Mouse (Mus musculus) forebrain, embryonic 14.5 days (tissue): Measurements from ENCODE around the gene Ipmk. TPM values are rescaled to one million over a fixed set of nuclear protein-coding genes. Genes with fewer than 3 reads are reported as not detected.

Experiments used
- ATAC-seq: fragments of 200-750 bp; cut with Nextera tagmentation; 2 replicates; pipeline ENCODE4 v1.8.0; 2017; ENCODE audit warnings: mild to moderate bottlenecking, moderate library complexity
- DNase-seq: peaks from one replicate; pipeline ENCODE4 v3.0.0-alpha.2; 2015; ENCODE audit warnings: low spot score
- H3K27ac ChIP-seq: fragments of 300-500 bp; sonication (generic); 2 replicates; pipeline ENCODE4 v1.5.1; 2014; ENCODE audit warnings: low read depth, mild to moderate bottlenecking, control low read depth, low read length, moderate library complexity
- H3K27me3 ChIP-seq: fragments of 300-500 bp; sonication (generic); replicated peaks from 2 replicates; pipeline ENCODE4 v1.6.1; 2014; ENCODE audit warnings: low read length, control low read depth, mixed read lengths; ENCODE audit not compliant: control insufficient read depth, insufficient read depth
- H3K36me3 ChIP-seq: fragments of 300-500 bp; sonication (generic); 2 replicates; pipeline ENCODE4 v1.6.1; 2014; ENCODE audit warnings: low read length, control low read depth; ENCODE audit not compliant: control insufficient read depth, insufficient read depth
- H3K4me1 ChIP-seq: fragments of 300-500 bp; sonication (generic); 2 replicates; pipeline ENCODE4 v1.6.1; 2014; ENCODE audit warnings: antibody characterized with exemption, low read length, control low read depth; ENCODE audit not compliant: control insufficient read depth, insufficient read depth
- H3K4me2 ChIP-seq: fragments of 300-500 bp; sonication (generic); 2 replicates; pipeline ENCODE4 v1.6.1; 2014; ENCODE audit warnings: mild to moderate bottlenecking, control low read depth, low read length
- H3K4me3 ChIP-seq: fragments of 300-500 bp; sonication (generic); 2 replicates; pipeline ENCODE4 v1.5.1; 2014; ENCODE audit warnings: low read depth, low read length, control low read depth
- H3K9ac ChIP-seq: fragments of 300-500 bp; sonication (generic); 2 replicates; pipeline ENCODE4 v1.6.1; 2014; ENCODE audit warnings: mild to moderate bottlenecking, low read length, control low read depth, moderate library complexity
- H3K9me3 ChIP-seq: fragments of 300-500 bp; sonication (generic); replicated peaks from 2 replicates; pipeline ENCODE4 v1.6.1; 2016; ENCODE audit warnings: low read length, control low read depth, mixed read lengths; ENCODE audit not compliant: control insufficient read depth
- WGBS: fragments of 180-500 bp; shearing (Covaris S2); extraction: QIAGEN DNeasy Blood & Tissue Kit; methylation state at CpG from one replicate; pipeline ENCODE4 v1.1.7; 2014; 5-methylcytosine and 5-hydroxymethylcytosine counted together
- polyA plus RNA-seq: library from polyadenylated mRNA; unstranded; fragments of >200 nt; fragmentation: Nextera tagmentation; extraction: Ambion mirVana; gene quantifications from 2 replicates; pipeline ENCODE4 v1.2.1, GENCODE M21; 2014

The Ipmk gene
- polyA plus RNA-seq, 1 experiment from 2014 or later = 16.2 TPM

GRCm38 (mm10) chr10:71351301-71351700, 3.7 kb downstream of the Ipmk start:
- no peak overlapping the region for H3K27ac ChIP-seq
- no peaks in the 10 kb centered on the region for H3K27me3 ChIP-seq
- ATAC-seq (no peak), DNase-seq (no peak)
- H3K36me3 ChIP-seq = no peaks in the 10 kb centered on the region
- H3K4me3 ChIP-seq = no peak overlapping the region
- H3K4me2 ChIP-seq = no peak overlapping the region
- 92% methylated on average over 7 of the region's 7 CpGs for WGBS
- no peaks in the 10 kb centered on the region for H3K9me3 ChIP-seq
- no peak overlapping the region for H3K9ac ChIP-seq
- peaks cover 6% of the 10 kb centered on the region for H3K4me1 ChIP-seq

GRCm38 (mm10) chr10:71353850-71354249, 6.3 kb downstream of the Ipmk start:
- WGBS = 85% methylated on average over 9 of the region's 9 CpGs
- Histone ChIP-seq H3K4me1 (peaks cover 5% of the 10 kb centered on the region), H3K27me3 (no peaks in the 10 kb centered on the region), H3K27ac (no peak overlapping the region), H3K9me3 (no peaks in the 10 kb centered on the region), H3K36me3 (no peaks in the 10 kb centered on the region), H3K4me2 (no peak overlapping the region), H3K9ac (no peak overlapping the region), H3K4me3 (no peak overlapping the region)
- DNase-seq (no peak), ATAC-seq (no peak)

- WGBS = 87% methylated on average over 12 of the region's 12 CpGs
- ATAC-seq (no peak), DNase-seq (no peak)
- no peak overlapping the region for H3K4me3 ChIP-seq
- H3K36me3 ChIP-seq = no peaks in the 10 kb centered on the region
- H3K4me2 ChIP-seq = no peak overlapping the region
- no peak overlapping the region for H3K27ac ChIP-seq
- no peaks in the 10 kb centered on the region for H3K4me1 ChIP-seq
- no peaks in the 10 kb centered on the region for H3K9me3 ChIP-seq
- H3K27me3 ChIP-seq = no peaks in the 10 kb centered on the region
- no peak overlapping the region for H3K9ac ChIP-seq
These were observed 7.4 kb downstream of the Ipmk start for GRCm38 (mm10) chr10:71354947-71355346.

DNA sequence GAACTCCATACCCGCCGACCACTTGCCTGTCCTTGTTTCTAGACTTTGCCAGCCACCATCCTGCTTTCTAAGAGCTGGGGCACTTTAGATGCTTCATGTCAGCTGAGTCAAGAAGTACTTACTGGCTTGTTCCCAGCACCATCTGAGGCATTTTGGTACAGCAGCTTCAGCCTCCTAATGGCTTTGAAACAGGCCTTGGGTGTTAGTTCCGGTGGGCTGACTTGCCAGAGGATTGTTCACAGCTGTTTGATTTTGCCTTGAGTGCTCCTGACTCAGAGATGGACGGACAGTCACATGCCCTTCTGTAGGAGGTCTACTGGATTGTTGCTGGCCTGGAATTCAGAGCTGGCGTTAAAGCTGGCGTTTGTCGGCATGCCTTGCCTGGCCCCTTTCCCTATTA, 13.5 kb downstream of the Ipmk start:
- DNase-seq (no peak), ATAC-seq (no peak)
- Histone ChIP-seq H3K4me1 (no peaks in the 10 kb centered on the region; the same call in 1 of the 2 replicates), H3K27ac (no peak overlapping the region), H3K9me3 (no peaks in the 10 kb centered on the region), H3K27me3 (no peaks in the 10 kb centered on the region), H3K9ac (no peak overlapping the region), H3K4me2 (no peak overlapping the region), H3K36me3 (peaks cover 9% of the 10 kb centered on the region; the same call in 1 of the 2 replicates), H3K4me3 (no peak overlapping the region)
- 77% methylated on average over 7 of the region's 7 CpGs for WGBS

- 19% methylated on average over 18 of the region's 18 CpGs for WGBS
- peak; percentile 5 for DNase-seq
- Histone ChIP-seq H3K27me3 (no peaks in the 10 kb centered on the region), H3K9me3 (no peaks in the 10 kb centered on the region), H3K4me3 (no peak overlapping the region), H3K9ac (peak overlapping the region; percentile 4; the same call in 1 of the 2 replicates), H3K27ac (no peak overlapping the region), H3K36me3 (peaks cover 16% of the 10 kb centered on the region), H3K4me1 (no peaks in the 10 kb centered on the region; the same call in 1 of the 2 replicates), H3K4me2 (peak overlapping the region; percentile 34)
- no peak; the same call in 1 of the 2 replicates for ATAC-seq
These were observed 14.4 kb downstream of the Ipmk start for GRCm38 (mm10) chr10:71361836-71362562.

- no peak overlapping the region for H3K4me2 ChIP-seq
- DNase-seq (no peak), ATAC-seq (no peak)
- 83% methylated on average over 8 of the region's 8 CpGs for WGBS
- H3K9ac ChIP-seq = no peak overlapping the region
- H3K27me3 ChIP-seq = no peaks in the 10 kb centered on the region
- H3K27ac ChIP-seq = no peak overlapping the region
- no peak overlapping the region for H3K4me3 ChIP-seq
- H3K9me3 ChIP-seq = no peaks in the 10 kb centered on the region
- no peaks in the 10 kb centered on the region; the same call in 1 of the 2 replicates for H3K4me1 ChIP-seq
- peaks cover 20% of the 10 kb centered on the region for H3K36me3 ChIP-seq
These were observed 15.9 kb downstream of the Ipmk start for GRCm38 (mm10) chr10:71363440-71363839.

- no peaks in the 10 kb centered on the region for H3K9me3 ChIP-seq
- H3K27me3 ChIP-seq = no peaks in the 10 kb centered on the region
- no peaks in the 10 kb centered on the region; the same call in 1 of the 2 replicates for H3K4me1 ChIP-seq
- H3K4me2 ChIP-seq = no peak overlapping the region
- ATAC-seq = no peak
- H3K27ac ChIP-seq = no peak overlapping the region
- no peak overlapping the region for H3K4me3 ChIP-seq
- no peak for DNase-seq
- H3K36me3 ChIP-seq = peaks cover 20% of the 10 kb centered on the region
- no peak overlapping the region for H3K9ac ChIP-seq
- 84% methylated on average over 10 of the region's 10 CpGs for WGBS
These were observed 16.3 kb downstream of the Ipmk start for GRCm38 (mm10) chr10:71363858-71364257.

GRCm38 (mm10) chr10:71368128-71368940, 20.8 kb downstream of the Ipmk start:
- Histone ChIP-seq H3K4me3 (no peak overlapping the region), H3K27ac (no peak overlapping the region), H3K4me1 (no peaks in the 10 kb centered on the region), H3K36me3 (peaks cover 27% of the 10 kb centered on the region), H3K9ac (no peak overlapping the region), H3K4me2 (no peak overlapping the region), H3K27me3 (no peaks in the 10 kb centered on the region), H3K9me3 (no peaks in the 10 kb centered on the region)
- WGBS = 92% methylated on average over 16 of the region's 16 CpGs
- no peak for ATAC-seq
- no peak for DNase-seq

DNA sequence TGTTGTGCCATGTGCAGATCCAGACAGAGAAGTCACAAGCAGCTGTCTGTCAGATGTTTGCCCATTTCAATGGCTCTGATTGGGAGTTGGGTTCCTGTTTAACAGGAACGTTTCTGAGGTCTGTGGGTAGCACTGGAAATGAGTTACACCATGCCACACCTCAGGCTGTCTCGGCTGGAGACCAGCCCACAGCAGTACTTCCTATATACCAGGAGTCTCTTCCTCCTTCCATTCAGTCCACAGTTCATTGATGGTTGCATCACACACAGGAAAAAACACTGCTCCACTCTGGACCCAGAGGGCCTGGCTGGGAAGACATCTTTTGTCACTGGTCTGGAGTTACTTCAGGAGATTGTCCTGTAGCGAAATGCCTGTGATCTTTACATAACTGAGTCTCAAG, 21.9 kb downstream of the Ipmk start:
- no peaks in the 10 kb centered on the region for H3K9me3 ChIP-seq
- no peaks in the 10 kb centered on the region for H3K27me3 ChIP-seq
- no peak overlapping the region for H3K27ac ChIP-seq
- peaks cover 29% of the 10 kb centered on the region for H3K36me3 ChIP-seq
- no peak overlapping the region for H3K9ac ChIP-seq
- no peaks in the 10 kb centered on the region for H3K4me1 ChIP-seq
- DNase-seq = no peak
- 95% methylated on average over 3 of the region's 3 CpGs for WGBS
- no peak overlapping the region for H3K4me2 ChIP-seq
- no peak for ATAC-seq
- H3K4me3 ChIP-seq = no peak overlapping the region
